Mouse (Mus musculus): ENCODE results near the gene Oca2. TPM values are rescaled to one million over a fixed set of nuclear protein-coding genes. Genes with fewer than 3 reads are reported as not detected.
A peak's percentile ranks its signal among the peaks of the same experiment; 100 is the strongest.

The Oca2 gene
- polyA plus RNA-seq (2014; fragmentation: Nextera tagmentation; extraction: Ambion mirVana): not detected in 2 replicates

DNA sequence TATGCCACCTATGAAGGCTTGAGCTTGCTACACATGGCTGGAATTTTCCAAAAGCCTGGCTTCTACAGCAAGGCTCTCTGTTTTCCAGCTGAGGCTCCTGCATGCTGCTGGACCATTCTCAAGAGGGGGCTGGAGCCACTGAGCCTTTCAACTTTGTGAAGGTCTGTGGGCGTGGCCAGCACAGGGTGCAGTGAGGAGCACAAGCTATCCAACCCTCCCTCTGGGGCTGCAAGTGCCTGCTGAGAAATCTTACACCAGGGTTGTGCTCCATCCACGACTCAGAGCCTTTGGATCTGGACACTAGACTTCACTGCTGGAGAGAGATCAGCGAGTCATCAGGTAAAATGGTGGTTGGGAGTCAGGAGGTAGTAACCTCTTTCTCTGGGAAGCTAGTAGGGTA is at the start of gene Oca2:
Gene Oca2, plus strand, starts transcription at position 218 of the 400 bp plus-strand sequence.
- Histone ChIP-seq H3K27ac (ENCODE audit: low read depth, low read length) (no peak within 1 kb of the TSS), H3K4me2 (replicated peaks; ENCODE audit: low read depth, low read length) (no peak within 1 kb of the TSS)
- WGBS: 45% methylated on average over 3 of the region's 3 CpGs

DNA sequence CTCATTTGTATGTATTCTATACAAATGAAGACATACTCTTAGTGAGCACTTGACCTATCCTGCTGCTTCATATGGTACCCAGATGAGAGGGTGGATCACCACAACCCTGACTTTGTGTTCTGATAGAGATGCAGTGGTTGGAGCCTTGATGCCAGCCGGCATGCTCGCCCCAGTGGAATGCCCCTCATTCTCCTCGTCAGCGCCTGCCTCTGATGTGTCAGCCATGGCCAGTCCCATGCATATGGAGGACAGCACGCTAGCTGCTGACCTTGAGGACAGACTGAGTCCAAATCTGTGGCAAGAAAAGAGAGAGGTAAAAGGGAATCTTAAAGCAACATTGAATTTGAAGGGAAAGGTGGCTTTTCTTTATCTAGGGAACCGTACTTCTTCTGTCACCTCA is 48.5 kb upstream of the Oca2 start:
- Histone ChIP-seq H3K9me3 (ENCODE audit: control insufficient read depth, low read length) (no peaks in the 10 kb centered on the region), H3K4me2 (replicated peaks; ENCODE audit: low read depth, low read length) (no peak overlapping the region), H3K9ac (ENCODE audit: low read depth, low read length) (no peak overlapping the region), H3K4me1 (ENCODE audit: control insufficient read depth, insufficient read depth, low read length) (no peaks in the 10 kb centered on the region), H3K27ac (ENCODE audit: low read depth, low read length) (no peak overlapping the region), H3K4me3 (ENCODE audit: low read length) (no peak overlapping the region), H3K36me3 (ENCODE audit: control insufficient read depth, insufficient read depth, low read length) (peaks cover 55% of the 10 kb centered on the region), H3K27me3 (ENCODE audit: control insufficient read depth, insufficient read depth, low read length) (no peaks in the 10 kb centered on the region)
- 95% methylated on average over 6 of the region's 6 CpGs for WGBS
- no peak for ATAC-seq (ENCODE audit: low FRiP score, low TSS enrichment)

More for the DNA sequence above, at the start of gene Oca2:
- no peak within 1 kb of the TSS for H3K4me3 ChIP-seq (ENCODE audit: low read length)
- H3K27me3 ChIP-seq (ENCODE audit: control insufficient read depth, insufficient read depth, low read length): no peaks in the 10 kb centered on the region
- H3K4me1 ChIP-seq (ENCODE audit: control insufficient read depth, insufficient read depth, low read length): no peaks in the 10 kb centered on the region
- no peak within 1 kb of the TSS for H3K9ac ChIP-seq (ENCODE audit: low read depth, low read length)
- H3K9me3 ChIP-seq (ENCODE audit: control insufficient read depth, low read length): no peaks in the 10 kb centered on the region
- peak; percentile 77; the same call in 1 of the 2 replicates for ATAC-seq (ENCODE audit: low FRiP score, low TSS enrichment)
- H3K36me3 ChIP-seq (ENCODE audit: control insufficient read depth, insufficient read depth, low read length): no peaks in the 10 kb centered on the region

GRCm38 (mm10) chr7:56191661-56192060 is 47.9 kb upstream of the Oca2 start:
- Histone ChIP-seq H3K4me3 (ENCODE audit: low read length) (no peak overlapping the region), H3K4me1 (ENCODE audit: control insufficient read depth, insufficient read depth, low read length) (no peaks in the 10 kb centered on the region), H3K27ac (ENCODE audit: low read depth, low read length) (no peak overlapping the region), H3K27me3 (ENCODE audit: control insufficient read depth, insufficient read depth, low read length) (no peaks in the 10 kb centered on the region), H3K9ac (ENCODE audit: low read depth, low read length) (no peak overlapping the region), H3K4me2 (replicated peaks; ENCODE audit: low read depth, low read length) (no peak overlapping the region), H3K36me3 (ENCODE audit: control insufficient read depth, insufficient read depth, low read length) (peaks cover 58% of the 10 kb centered on the region), H3K9me3 (ENCODE audit: control insufficient read depth, low read length) (no peaks in the 10 kb centered on the region)
- ATAC-seq (ENCODE audit: low FRiP score, low TSS enrichment): no peak
- 72% methylated on average over 4 of the region's 4 CpGs for WGBS

- H3K4me1 ChIP-seq (ENCODE audit: control insufficient read depth, insufficient read depth, low read length): no peaks in the 10 kb centered on the region
- no peak overlapping the region for H3K9ac ChIP-seq (ENCODE audit: low read depth, low read length)
- H3K27ac ChIP-seq (ENCODE audit: low read depth, low read length): no peak overlapping the region
- H3K4me3 ChIP-seq (ENCODE audit: low read length): no peak overlapping the region
- H3K27me3 ChIP-seq (ENCODE audit: control insufficient read depth, insufficient read depth, low read length): no peaks in the 10 kb centered on the region
- H3K9me3 ChIP-seq (ENCODE audit: control insufficient read depth, low read length): no peaks in the 10 kb centered on the region
- H3K4me2 ChIP-seq (replicated peaks; ENCODE audit: low read depth, low read length): no peak overlapping the region
- 96% methylated on average over 10 of the region's 10 CpGs for WGBS
- peaks cover 69% of the 10 kb centered on the region for H3K36me3 ChIP-seq (ENCODE audit: control insufficient read depth, insufficient read depth, low read length)
- ATAC-seq (ENCODE audit: low FRiP score, low TSS enrichment): no peak
Measured at GRCm38 (mm10) chr7:56201483-56202218, 37.9 kb upstream of the Oca2 start.

- no peak overlapping the region for H3K4me2 ChIP-seq (replicated peaks; ENCODE audit: low read depth, low read length)
- 93% methylated on average over 3 of the region's 3 CpGs for WGBS
- H3K9ac ChIP-seq (ENCODE audit: low read depth, low read length): no peak overlapping the region
- H3K4me3 ChIP-seq (ENCODE audit: low read length): no peak overlapping the region
- peaks cover 59% of the 10 kb centered on the region for H3K36me3 ChIP-seq (ENCODE audit: control insufficient read depth, insufficient read depth, low read length)
- no peaks in the 10 kb centered on the region for H3K9me3 ChIP-seq (ENCODE audit: control insufficient read depth, low read length)
- no peak overlapping the region for H3K27ac ChIP-seq (ENCODE audit: low read depth, low read length)
- H3K4me1 ChIP-seq (ENCODE audit: control insufficient read depth, insufficient read depth, low read length): no peaks in the 10 kb centered on the region
- no peak for ATAC-seq (ENCODE audit: low FRiP score, low TSS enrichment)
- no peaks in the 10 kb centered on the region for H3K27me3 ChIP-seq (ENCODE audit: control insufficient read depth, insufficient read depth, low read length)
Measured at GRCm38 (mm10) chr7:56202843-56203242, 36.7 kb upstream of the Oca2 start.

- H3K9ac ChIP-seq (ENCODE audit: low read depth, low read length): no peak overlapping the region
- H3K36me3 ChIP-seq (ENCODE audit: control insufficient read depth, insufficient read depth, low read length): peaks cover 58% of the 10 kb centered on the region
- WGBS: 96% methylated on average over 2 of the region's 2 CpGs
Measured at GRCm38 (mm10) chr7:56203286-56203685, 36.3 kb upstream of the Oca2 start.

GRCm38 (mm10) chr7:56204877-56205276 is 34.7 kb upstream of the Oca2 start:
- 83% methylated on average over 3 of the region's 3 CpGs for WGBS
- peaks cover 65% of the 10 kb centered on the region for H3K36me3 ChIP-seq (ENCODE audit: control insufficient read depth, insufficient read depth, low read length)
- ATAC-seq (ENCODE audit: low FRiP score, low TSS enrichment): no peak

More at GRCm38 (mm10) chr7:56203286-56203685, 36.3 kb upstream of the Oca2 start:
- no peaks in the 10 kb centered on the region for H3K27me3 ChIP-seq (ENCODE audit: control insufficient read depth, insufficient read depth, low read length)
- H3K4me3 ChIP-seq (ENCODE audit: low read length): no peak overlapping the region
- H3K9me3 ChIP-seq (ENCODE audit: control insufficient read depth, low read length): no peaks in the 10 kb centered on the region
- ATAC-seq (ENCODE audit: low FRiP score, low TSS enrichment): no peak
- H3K4me2 ChIP-seq (replicated peaks; ENCODE audit: low read depth, low read length): no peak overlapping the region
- H3K27ac ChIP-seq (ENCODE audit: low read depth, low read length): no peak overlapping the region
- no peaks in the 10 kb centered on the region for H3K4me1 ChIP-seq (ENCODE audit: control insufficient read depth, insufficient read depth, low read length)

DNA sequence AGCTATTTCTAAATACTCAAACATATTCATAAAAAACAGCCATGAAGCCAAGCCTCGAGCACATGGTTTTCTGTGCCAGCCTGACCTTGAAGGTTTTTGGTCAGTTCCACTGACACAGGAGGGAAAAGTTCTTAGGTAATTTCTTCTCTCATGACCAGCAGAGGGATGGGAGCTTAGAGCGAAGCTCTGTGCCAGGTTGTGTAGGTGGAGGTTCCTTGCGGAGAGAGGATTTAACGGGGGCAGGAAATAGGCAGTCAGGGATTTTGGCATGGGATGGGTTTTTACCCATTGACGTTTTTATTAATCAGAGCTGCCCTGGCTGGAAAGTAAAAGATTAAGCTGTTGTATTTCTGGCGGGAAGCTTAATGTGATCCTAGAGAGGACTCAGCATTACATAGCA is 18.7 kb upstream of the Oca2 start:
- no peak for ATAC-seq (ENCODE audit: low FRiP score, low TSS enrichment)
- no peaks in the 10 kb centered on the region for H3K9me3 ChIP-seq (ENCODE audit: control insufficient read depth, low read length)
- H3K27me3 ChIP-seq (ENCODE audit: control insufficient read depth, insufficient read depth, low read length): no peaks in the 10 kb centered on the region
- no peak overlapping the region for H3K4me3 ChIP-seq (ENCODE audit: low read length)
- H3K4me2 ChIP-seq (replicated peaks; ENCODE audit: low read depth, low read length): no peak overlapping the region
- peaks cover 66% of the 10 kb centered on the region for H3K36me3 ChIP-seq (ENCODE audit: control insufficient read depth, insufficient read depth, low read length)
- no peak overlapping the region for H3K27ac ChIP-seq (ENCODE audit: low read depth, low read length)
- WGBS: 89% methylated on average over 6 of the region's 6 CpGs
- H3K4me1 ChIP-seq (ENCODE audit: control insufficient read depth, insufficient read depth, low read length): no peaks in the 10 kb centered on the region
- H3K9ac ChIP-seq (ENCODE audit: low read depth, low read length): no peak overlapping the region

More at GRCm38 (mm10) chr7:56204877-56205276, 34.7 kb upstream of the Oca2 start:
- Histone ChIP-seq H3K4me2 (replicated peaks; ENCODE audit: low read depth, low read length) (no peak overlapping the region), H3K9me3 (ENCODE audit: control insufficient read depth, low read length) (no peaks in the 10 kb centered on the region), H3K4me3 (ENCODE audit: low read length) (no peak overlapping the region), H3K9ac (ENCODE audit: low read depth, low read length) (no peak overlapping the region), H3K27me3 (ENCODE audit: control insufficient read depth, insufficient read depth, low read length) (no peaks in the 10 kb centered on the region), H3K27ac (ENCODE audit: low read depth, low read length) (no peak overlapping the region), H3K4me1 (ENCODE audit: control insufficient read depth, insufficient read depth, low read length) (no peaks in the 10 kb centered on the region)

DNA sequence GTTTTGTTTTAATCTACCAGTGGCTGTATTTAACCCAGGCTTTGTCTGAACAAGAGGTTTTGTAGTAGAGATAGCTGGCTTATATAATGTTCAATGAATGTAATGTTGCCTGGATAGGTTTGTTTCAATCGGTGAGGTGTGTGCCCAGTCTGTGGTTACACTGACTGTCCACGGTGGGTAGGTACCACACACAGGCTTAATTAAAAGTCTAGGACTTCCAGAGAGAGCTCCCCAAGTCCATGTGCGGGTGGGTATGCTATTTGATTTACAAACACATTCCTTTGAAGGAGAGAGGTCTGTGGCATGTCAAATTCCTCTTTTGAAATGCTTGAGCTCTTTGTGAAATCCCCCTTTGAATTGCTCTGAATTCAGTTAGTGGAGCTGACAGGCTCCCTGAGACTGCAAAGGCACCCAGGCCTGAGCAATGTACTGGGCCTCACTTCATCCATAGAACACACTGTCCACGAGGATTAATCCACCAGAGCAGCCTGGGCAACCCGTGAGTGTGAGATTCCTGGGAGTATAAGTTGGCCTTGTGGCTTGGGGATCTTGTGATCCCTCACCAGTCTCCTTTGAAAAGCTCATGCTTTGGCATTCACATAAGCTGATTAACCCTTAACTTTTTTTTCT is 3.7 kb upstream of the Oca2 start:
- Histone ChIP-seq H3K27ac (ENCODE audit: low read depth, low read length) (no peak overlapping the region), H3K4me3 (ENCODE audit: low read length) (no peak overlapping the region), H3K9ac (ENCODE audit: low read depth, low read length) (no peak overlapping the region), H3K36me3 (ENCODE audit: control insufficient read depth, insufficient read depth, low read length) (peaks cover 3% of the 10 kb centered on the region), H3K9me3 (ENCODE audit: control insufficient read depth, low read length) (no peaks in the 10 kb centered on the region), H3K4me1 (ENCODE audit: control insufficient read depth, insufficient read depth, low read length) (no peaks in the 10 kb centered on the region), H3K4me2 (replicated peaks; ENCODE audit: low read depth, low read length) (no peak overlapping the region), H3K27me3 (ENCODE audit: control insufficient read depth, insufficient read depth, low read length) (no peaks in the 10 kb centered on the region)
- no peak for ATAC-seq (ENCODE audit: low FRiP score, low TSS enrichment)
- WGBS: 62% methylated on average over 5 of the region's 5 CpGs
